ENCODE assay signal across 8 mouse cellular contexts in the genomic region with DNA sequence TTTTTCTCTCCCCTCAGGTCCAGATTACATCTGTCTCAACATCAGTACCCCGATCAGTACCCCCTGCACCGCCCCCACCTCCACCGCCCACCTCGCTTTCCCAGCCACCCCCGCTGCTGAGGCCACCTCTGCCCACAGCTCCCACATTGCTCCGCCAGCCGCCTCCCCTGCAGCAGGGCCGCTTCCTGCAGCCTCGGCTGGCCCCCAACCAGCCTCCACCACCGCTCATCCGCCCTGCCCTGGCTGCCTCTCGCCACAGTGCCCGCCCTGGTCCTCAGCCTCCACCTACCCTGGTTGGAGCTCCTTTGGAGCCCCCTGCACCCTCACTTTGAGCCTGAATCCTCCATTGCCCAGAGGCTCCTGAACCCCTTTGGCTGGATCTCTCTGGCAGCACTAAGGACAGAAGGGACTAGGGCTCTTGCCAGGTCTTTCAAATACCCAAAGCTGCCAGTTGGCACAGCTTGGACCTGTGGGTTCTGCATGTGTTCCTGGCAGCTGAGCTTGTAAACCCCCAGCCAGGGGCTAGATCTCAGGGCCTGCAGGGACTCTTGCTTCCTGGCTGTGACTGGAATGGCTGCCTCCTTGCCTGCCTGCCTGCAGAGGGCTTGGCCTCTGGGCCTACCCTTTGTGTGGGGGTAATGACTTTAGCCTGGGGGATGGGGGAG. TPM values are rescaled to one million over a fixed set of nuclear protein-coding genes. Genes with fewer than 3 reads are reported as not detected.
A peak's percentile ranks its signal among the peaks of the same experiment; 100 is the strongest.
DNase-seq lines count a peak whose midpoint lies in the region; ATAC-seq and TF ChIP-seq lines count a peak whose summit lies in the region.

No protein-coding gene starts in this region.

- H3K4me2 ChIP-seq in heart, embryonic 11.5 days: no peak overlapping the region
- no peak overlapping the region for H3K4me2 ChIP-seq in embryonic facial prominence, embryonic 13.5 days
- H3K4me2 ChIP-seq in hindbrain, postnatal 0 days (ENCODE audit: low read depth, low read length): 0 out of 2 replicates have a peak overlapping the region, but pooled peaks have one; percentile 21

- WGBS in heart, embryonic 11.5 days (ENCODE audit: insufficient replicate concordance): 85% methylated on average over 13 of the region's 13 CpGs
- 76% methylated on average over 13 of the region's 13 CpGs for WGBS in embryonic facial prominence, embryonic 13.5 days
- 51% methylated on average over 11 of the region's 13 CpGs for whole genome bisulfite sequencing in hindbrain, postnatal 0 days

- peak; percentile 14; the same call in 1 of the 2 replicates for TF ChIP-seq CTCF in hindbrain, postnatal 0 days (IDR thresholded peaks at IDR 0.05; ENCODE audit: low read depth)

- DNase-seq in heart, postnatal 25 days (ENCODE audit: low spot score): no peak
- peak; percentile 51 for DNase-seq in Muller cell, postnatal 12 days (ENCODE audit: inconsistent ontology term)
- DNase-seq in hindbrain, postnatal 0 days (ENCODE audit: low spot score): peak; percentile 91
- DNase-seq in right cerebral cortex, postnatal 10 days (ENCODE audit: low spot score in 2 of 2): peak; percentile 78 to 85
- no peak for DNase-seq in embryo, embryonic 10 days (ENCODE audit: low spot score)
- no peak for DNase-seq in gastrocnemius, postnatal 25 days

- H3K9ac ChIP-seq in heart, embryonic 11.5 days (ENCODE audit: low read depth, low read length): peak overlapping the region; percentile 34; the same call in 1 of the 2 replicates
- peak overlapping the region; percentile 54 for H3K9ac ChIP-seq in embryonic facial prominence, embryonic 13.5 days
- no peak overlapping the region for H3K9ac ChIP-seq in hindbrain, postnatal 0 days (replicated peaks; ENCODE audit: low read length)

- H3K9me3 ChIP-seq in heart, embryonic 11.5 days (replicated peaks; ENCODE audit: control insufficient read depth, low read length): no peaks in the 10 kb centered on the region
- H3K9me3 ChIP-seq in embryonic facial prominence, embryonic 13.5 days: no peaks in the 10 kb centered on the region
- H3K9me3 ChIP-seq in hindbrain, postnatal 0 days (ENCODE audit: low read length): no peaks in the 10 kb centered on the region

- peaks cover 19% of the 10 kb centered on the region for H3K4me1 ChIP-seq in heart, embryonic 11.5 days (ENCODE audit: control insufficient read depth, insufficient read depth, low read length)
- peaks cover 51% of the 10 kb centered on the region for H3K4me1 ChIP-seq in embryonic facial prominence, embryonic 13.5 days
- H3K4me1 ChIP-seq in hindbrain, postnatal 0 days (ENCODE audit: insufficient read depth, low read length): peaks cover 26% of the 10 kb centered on the region

- 0 out of 2 replicates have a peak overlapping the region, but pooled peaks have one; percentile 15 for H3K27ac ChIP-seq in heart, embryonic 11.5 days (ENCODE audit: low read depth, low read length)
- H3K27ac ChIP-seq in embryonic facial prominence, embryonic 13.5 days: peak overlapping the region; percentile 68
- peak overlapping the region; percentile 81 for H3K27ac ChIP-seq in hindbrain, postnatal 0 days

- no peak for ATAC-seq in heart, embryonic 11.5 days (replicated peaks; ENCODE audit: insufficient number of reproducible peaks, low FRiP score, low TSS enrichment)
- no peak for ATAC-seq in embryonic facial prominence, embryonic 13.5 days (ENCODE audit: insufficient number of reproducible peaks, insufficient read depth, low FRiP score, low TSS enrichment, low read depth)
- ATAC-seq in hindbrain, postnatal 0 days: peak; percentile 61

- no peaks in the 10 kb centered on the region for H3K27me3 ChIP-seq in heart, embryonic 11.5 days (ENCODE audit: control insufficient read depth, insufficient read depth, low read length)
- no peaks in the 10 kb centered on the region for H3K27me3 ChIP-seq in embryonic facial prominence, embryonic 13.5 days
- no peaks in the 10 kb centered on the region for H3K27me3 ChIP-seq in hindbrain, postnatal 0 days (ENCODE audit: insufficient read depth, low read length)

- intact Hi-C loops in heart, postnatal 25 days (cut with DNase I): no loop called here

- H3K36me3 ChIP-seq in heart, embryonic 11.5 days (ENCODE audit: control insufficient read depth, insufficient read depth, low read length): peaks cover 45% of the 10 kb centered on the region
- H3K36me3 ChIP-seq in embryonic facial prominence, embryonic 13.5 days: peaks cover 92% of the 10 kb centered on the region
- peaks cover 32% of the 10 kb centered on the region for H3K36me3 ChIP-seq in hindbrain, postnatal 0 days (ENCODE audit: insufficient read depth, low read length)

- H3K4me3 ChIP-seq in heart, embryonic 11.5 days (ENCODE audit: low read depth, low read length): no peak overlapping the region
- H3K4me3 ChIP-seq in embryonic facial prominence, embryonic 13.5 days: no peak overlapping the region
- H3K4me3 ChIP-seq in hindbrain, postnatal 0 days (ENCODE audit: low read length): no peak overlapping the region

RNA-seq across cellular contexts. Expression of a gene that starts 7.3 kb away (rescaled TPM):
- polyA plus RNA-seq in heart, embryonic 11.5 days (2014; fragmentation: Nextera tagmentation; extraction: Ambion mirVana): 8.4 and 9.5 TPM in 2 replicates
- total RNA-seq in heart, postnatal 25 days (2021): 1 to 10 TPM; 6.9 to 7.5 TPM
- 25.2 and 30.6 TPM in 2 replicates for polyA plus RNA-seq in embryonic facial prominence, embryonic 13.5 days (2015; fragmentation: Nextera tagmentation; extraction: Ambion mirVana)
- 73.2 and 91.7 TPM in 2 replicates for total RNA-seq in hindbrain, postnatal 0 days (2014; rRNA removed)
- 14.8 and 16.6 TPM in 2 replicates for polyA plus RNA-seq in hindbrain, postnatal 0 days (2015; fragmentation: Nextera tagmentation; extraction: Ambion mirVana)
- 1 to 10 TPM; 2.6 to 4.2 TPM for total RNA-seq in gastrocnemius, postnatal 25 days (2021)

RNA-seq across cellular contexts. Expression of a gene that starts 33.5 kb away (rescaled TPM):
- polyA plus RNA-seq in heart, embryonic 11.5 days (2014; fragmentation: Nextera tagmentation; extraction: Ambion mirVana): 62.1 and 68.6 TPM in 2 replicates
- total RNA-seq in heart, postnatal 25 days (2021): 10 to 100 TPM; 14.4 to 17.7 TPM
- 56.9 and 57.1 TPM in 2 replicates for polyA plus RNA-seq in embryonic facial prominence, embryonic 13.5 days (2015; fragmentation: Nextera tagmentation; extraction: Ambion mirVana)
- 56.5 and 59.7 TPM in 2 replicates for total RNA-seq in hindbrain, postnatal 0 days (2014; rRNA removed)
- polyA plus RNA-seq in hindbrain, postnatal 0 days (2015; fragmentation: Nextera tagmentation; extraction: Ambion mirVana): 42.7 and 42.8 TPM in 2 replicates
- 10 to 100 TPM in 1 of 2 experiments, 1 to 10 TPM in 1; 8.3 to 13.0 TPM for total RNA-seq in gastrocnemius, postnatal 25 days (2021)

RNA-seq across cellular contexts. Expression of a gene that starts 57.0 kb away (rescaled TPM):
- 1,752 and 1,771 TPM in 2 replicates for polyA plus RNA-seq in heart, embryonic 11.5 days (2014; fragmentation: Nextera tagmentation; extraction: Ambion mirVana)
- 100 to 1,000 TPM; 407 to 462 TPM for total RNA-seq in heart, postnatal 25 days (2021)
- 789 and 891 TPM in 2 replicates for polyA plus RNA-seq in embryonic facial prominence, embryonic 13.5 days (2015; fragmentation: Nextera tagmentation; extraction: Ambion mirVana)
- 1,715 and 1,845 TPM in 2 replicates for total RNA-seq in hindbrain, postnatal 0 days (2014; rRNA removed)
- polyA plus RNA-seq in hindbrain, postnatal 0 days (2015; fragmentation: Nextera tagmentation; extraction: Ambion mirVana): 2,044 and 2,080 TPM in 2 replicates
- total RNA-seq in gastrocnemius, postnatal 25 days (2021): 100 to 1,000 TPM; 101 to 120 TPM

Comparison
In these comparisons a context has a peak if more than half of its experiments do, and no peak if none do; other contexts are left out.
1. H3K27ac ChIP-seq: peak in every context shown above with its lines; median percentile 81 in hindbrain, postnatal 0 days; 68 in embryonic facial prominence, embryonic 13.5 days; 15 in heart, embryonic 11.5 days.
2. DNase-seq: peak in Muller cell, postnatal 12 days (single experiment), hindbrain, postnatal 0 days (single experiment) and right cerebral cortex, postnatal 10 days (2 of 2); none in heart, postnatal 25 days (single experiment), embryo, embryonic 10 days (single experiment) and gastrocnemius, postnatal 25 days (single experiment).